ENCODE assay signal across 25 mouse cellular contexts in the genomic region with DNA sequence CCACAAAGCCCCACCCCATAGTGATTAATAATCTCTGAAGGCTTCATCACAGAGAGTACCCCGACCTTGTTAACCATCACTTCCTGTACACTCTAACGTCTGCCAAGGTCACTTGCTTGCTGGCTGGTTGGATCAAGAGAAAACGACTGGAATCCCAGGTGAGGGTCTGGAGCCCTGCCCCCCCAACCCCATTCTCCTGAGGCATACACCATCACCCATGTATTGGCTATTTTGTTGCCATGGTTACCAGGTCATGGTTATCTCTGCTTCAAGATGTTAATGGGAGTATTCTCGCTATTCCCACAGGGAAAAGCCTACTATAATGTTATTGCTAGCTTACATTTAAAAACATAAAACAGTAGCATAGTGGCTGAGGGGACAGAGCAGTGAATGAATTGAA. TPM values are rescaled to one million over a fixed set of nuclear protein-coding genes. Genes with fewer than 3 reads are reported as not detected.
DNase-seq lines count a peak whose midpoint lies in the region; ATAC-seq and TF ChIP-seq lines count a peak whose summit lies in the region.
"Had no signal": no experiment of that assay in that cellular context is flagged by ENCODE, and none has a peak within 500 bp of the region (broad histone marks: within the 10 kb centered on the region; RNA-seq: fewer than 3 reads in every experiment).

No protein-coding gene starts in this region.

- TF ChIP-seq CTCF in hindbrain, postnatal 0 days (IDR thresholded peaks at IDR 0.05; ENCODE audit: low read depth), result no peak
- TF ChIP-seq CTCF in midbrain, postnatal 0 days (IDR thresholded peaks at IDR 0.05), result no peak

- no peak overlapping the region for H3K9ac ChIP-seq in hindbrain, embryonic 12.5 days
- H3K9ac ChIP-seq in midbrain, embryonic 14.5 days (replicated peaks; ENCODE audit: low read length), result no peak overlapping the region
- no peak overlapping the region for H3K9ac ChIP-seq in hindbrain, postnatal 0 days (replicated peaks; ENCODE audit: low read length)
- no peak overlapping the region for H3K9ac ChIP-seq in midbrain, postnatal 0 days (replicated peaks; ENCODE audit: low read length, poor library complexity, severe bottlenecking)
- H3K9ac ChIP-seq: embryonic facial prominence, embryonic 15.5 days; forebrain, embryonic 15.5 days; heart, embryonic 15.5 days had no signal

- no peaks in the 10 kb centered on the region for H3K27me3 ChIP-seq in hindbrain, embryonic 12.5 days
- peaks cover 3% of the 10 kb centered on the region; the same call in 1 of the 2 replicates for H3K27me3 ChIP-seq in hindbrain, embryonic 10.5 days (ENCODE audit: insufficient read depth, poor library complexity, severe bottlenecking)
- no peaks in the 10 kb centered on the region for H3K27me3 ChIP-seq in midbrain, embryonic 14.5 days (ENCODE audit: control insufficient read depth, insufficient read depth, low read length)
- H3K27me3 ChIP-seq in midbrain, embryonic 10.5 days (ENCODE audit: low read depth, poor library complexity, severe bottlenecking), result no peaks in the 10 kb centered on the region; the same call in 1 of the 2 replicates
- no peaks in the 10 kb centered on the region for H3K27me3 ChIP-seq in hindbrain, postnatal 0 days (ENCODE audit: insufficient read depth, low read length)
- H3K27me3 ChIP-seq in midbrain, postnatal 0 days (ENCODE audit: insufficient read depth, low read length), result no peaks in the 10 kb centered on the region
- H3K27me3 ChIP-seq: CH12.LX; embryonic facial prominence, embryonic 15.5 days; forebrain, embryonic 15.5 days; heart, embryonic 15.5 days had no signal

- no peak overlapping the region for H3K27ac ChIP-seq in hindbrain, embryonic 12.5 days
- H3K27ac ChIP-seq in hindbrain, embryonic 10.5 days, result no peak overlapping the region
- no peak overlapping the region for H3K27ac ChIP-seq in midbrain, embryonic 14.5 days (replicated peaks; ENCODE audit: low read depth, low read length)
- H3K27ac ChIP-seq in midbrain, embryonic 10.5 days (replicated peaks), result no peak overlapping the region
- no peak overlapping the region for H3K27ac ChIP-seq in hindbrain, postnatal 0 days
- H3K27ac ChIP-seq in midbrain, postnatal 0 days (ENCODE audit: low read depth, low read length), result no peak overlapping the region
- H3K27ac ChIP-seq: embryonic facial prominence, embryonic 15.5 days; forebrain, embryonic 10.5 days; forebrain, embryonic 15.5 days; heart, adult 2 months; heart, embryonic 15.5 days had no signal

- H3K4me3 ChIP-seq in hindbrain, embryonic 12.5 days, result no peak overlapping the region
- H3K4me3 ChIP-seq in hindbrain, embryonic 10.5 days, result no peak overlapping the region
- H3K4me3 ChIP-seq in midbrain, embryonic 14.5 days (replicated peaks; ENCODE audit: low read depth, low read length), result no peak overlapping the region
- H3K4me3 ChIP-seq in midbrain, embryonic 10.5 days, result no peak overlapping the region
- H3K4me3 ChIP-seq in hindbrain, postnatal 0 days (ENCODE audit: low read length), result no peak overlapping the region
- H3K4me3 ChIP-seq in midbrain, postnatal 0 days (ENCODE audit: low read depth, low read length), result no peak overlapping the region
- H3K4me3 ChIP-seq: embryonic facial prominence, embryonic 15.5 days; erythroblast, embryonic 14.5 days; forebrain, embryonic 10.5 days; forebrain, embryonic 15.5 days; heart, adult 2 months; heart, embryonic 15.5 days had no signal

- H3K9me3 ChIP-seq in hindbrain, embryonic 12.5 days (replicated peaks), result no peaks in the 10 kb centered on the region
- no peaks in the 10 kb centered on the region for H3K9me3 ChIP-seq in hindbrain, embryonic 10.5 days
- H3K9me3 ChIP-seq in midbrain, embryonic 14.5 days (ENCODE audit: control insufficient read depth, low read length), result no peaks in the 10 kb centered on the region
- no peaks in the 10 kb centered on the region for H3K9me3 ChIP-seq in midbrain, embryonic 10.5 days (replicated peaks)
- H3K9me3 ChIP-seq in hindbrain, postnatal 0 days (ENCODE audit: low read length), result no peaks in the 10 kb centered on the region
- H3K9me3 ChIP-seq in midbrain, postnatal 0 days (ENCODE audit: low read length), result no peaks in the 10 kb centered on the region
- H3K9me3 ChIP-seq: embryonic facial prominence, embryonic 15.5 days; forebrain, embryonic 10.5 days; forebrain, embryonic 15.5 days; heart, embryonic 15.5 days had no signal

- no peak overlapping the region for H3K4me2 ChIP-seq in hindbrain, embryonic 12.5 days (replicated peaks)
- H3K4me2 ChIP-seq in midbrain, embryonic 14.5 days (ENCODE audit: low read length), result no peak overlapping the region
- no peak overlapping the region for H3K4me2 ChIP-seq in hindbrain, postnatal 0 days (ENCODE audit: low read depth, low read length)
- H3K4me2 ChIP-seq in midbrain, postnatal 0 days (ENCODE audit: low read depth, low read length, poor library complexity, severe bottlenecking), result no peak overlapping the region
- H3K4me2 ChIP-seq: embryonic facial prominence, embryonic 15.5 days; forebrain, embryonic 15.5 days; heart, embryonic 11.5 days; heart, embryonic 15.5 days had no signal

- DNase-seq in hindbrain, embryonic 10.5 days (ENCODE audit: low spot score), result no peak
- DNase-seq in midbrain, embryonic 14.5 days, result peak; percentile 41
- DNase-seq in midbrain, embryonic 10.5 days (ENCODE audit: low spot score), result no peak
- DNase-seq in hindbrain, postnatal 0 days (ENCODE audit: low spot score), result peak; percentile 21
- peak; percentile 32 for DNase-seq in midbrain, postnatal 0 days (ENCODE audit: low spot score)
- no peak for DNase-seq in Muller cell, postnatal 12 days (ENCODE audit: inconsistent ontology term)
- DNase-seq: adrenal gland, adult 2 months; adrenal gland, postnatal 25 days; cerebellum, adult 8-10 months; cerebellum, postnatal 14 days; embryo, embryonic 11 days; gastrocnemius, postnatal 14 days; heart, adult 2 months; heart, postnatal 14 days had no signal

- WGBS in hindbrain, embryonic 12.5 days, result 72% methylated on average over 4 of the region's 4 CpGs
- 80% methylated on average over 4 of the region's 4 CpGs for WGBS in hindbrain, embryonic 10.5 days
- WGBS in midbrain, embryonic 14.5 days, result 79% methylated on average over 4 of the region's 4 CpGs
- WGBS in midbrain, embryonic 10.5 days, result 80% methylated on average over 4 of the region's 4 CpGs
- 68% methylated on average over 4 of the region's 4 CpGs for WGBS in hindbrain, postnatal 0 days
- 69% methylated on average over 4 of the region's 4 CpGs for WGBS in midbrain, postnatal 0 days

- no peaks in the 10 kb centered on the region; the same call in 1 of the 2 replicates for H3K4me1 ChIP-seq in hindbrain, embryonic 12.5 days
- H3K4me1 ChIP-seq in hindbrain, embryonic 10.5 days (replicated peaks), result peaks cover 7% of the 10 kb centered on the region; the same call in 1 of the 2 replicates
- no peaks in the 10 kb centered on the region for H3K4me1 ChIP-seq in midbrain, embryonic 14.5 days (ENCODE audit: control insufficient read depth, insufficient read depth, low read length)
- peaks cover 8% of the 10 kb centered on the region for H3K4me1 ChIP-seq in midbrain, embryonic 10.5 days
- no peaks in the 10 kb centered on the region for H3K4me1 ChIP-seq in hindbrain, postnatal 0 days (ENCODE audit: insufficient read depth, low read length)
- H3K4me1 ChIP-seq in midbrain, postnatal 0 days (ENCODE audit: insufficient read depth, low read length), result peaks cover 2% of the 10 kb centered on the region; the same call in 1 of the 2 replicates
- H3K4me1 ChIP-seq: embryonic facial prominence, embryonic 15.5 days; forebrain, embryonic 15.5 days; heart, embryonic 15.5 days had no signal

- H3K36me3 ChIP-seq in hindbrain, embryonic 12.5 days, result no peaks in the 10 kb centered on the region
- H3K36me3 ChIP-seq in hindbrain, embryonic 10.5 days, result no peaks in the 10 kb centered on the region
- no peaks in the 10 kb centered on the region for H3K36me3 ChIP-seq in midbrain, embryonic 14.5 days (ENCODE audit: control insufficient read depth, insufficient read depth, low read length)
- no peaks in the 10 kb centered on the region for H3K36me3 ChIP-seq in midbrain, embryonic 10.5 days
- no peaks in the 10 kb centered on the region for H3K36me3 ChIP-seq in hindbrain, postnatal 0 days (ENCODE audit: insufficient read depth, low read length)
- no peaks in the 10 kb centered on the region for H3K36me3 ChIP-seq in midbrain, postnatal 0 days (ENCODE audit: insufficient read depth, low read length)
- H3K36me3 ChIP-seq: embryonic facial prominence, embryonic 15.5 days; forebrain, embryonic 10.5 days; forebrain, embryonic 15.5 days; heart, embryonic 15.5 days had no signal

- 0 out of 2 replicates have a peak, but pooled peaks have one; percentile 38 for ATAC-seq in hindbrain, embryonic 12.5 days (ENCODE audit: low FRiP score)
- ATAC-seq in midbrain, embryonic 14.5 days (ENCODE audit: low FRiP score, low TSS enrichment), result no peak
- peak; percentile 51; the same call in 1 of the 2 replicates for ATAC-seq in hindbrain, postnatal 0 days
- peak; percentile 66 for ATAC-seq in midbrain, postnatal 0 days (ENCODE audit: low FRiP score)
- ATAC-seq: forebrain, embryonic 15.5 days; inflammation-experienced regulatory T-cells, adult 6 months had no signal

RNA-seq across cellular contexts. Expression of a gene that starts 48.8 kb away (rescaled TPM):
- polyA plus RNA-seq in hindbrain, embryonic 12.5 days (2016; fragmentation: Nextera tagmentation; extraction: Ambion mirVana), result 0.18 and 0.59 TPM in 2 replicates
- not detected in 2 replicates for polyA plus RNA-seq in hindbrain, embryonic 10.5 days (2016; fragmentation: Nextera tagmentation; extraction: Ambion mirVana)
- 0.36 and 0.55 TPM in 2 replicates for polyA plus RNA-seq in midbrain, embryonic 14.5 days (2014; fragmentation: Nextera tagmentation; extraction: Ambion mirVana)
- polyA plus RNA-seq in midbrain, embryonic 10.5 days (2016; fragmentation: Nextera tagmentation; extraction: Ambion mirVana), result 0.16 TPM in 1 of 2 replicates, not detected in the other
- 0.42 TPM in 1 of 2 replicates, not detected in the other for total RNA-seq in hindbrain, postnatal 0 days (2014; rRNA removed)
- polyA plus RNA-seq in hindbrain, postnatal 0 days (2015; fragmentation: Nextera tagmentation; extraction: Ambion mirVana), result 0.48 and 1.9 TPM in 2 replicates
- total RNA-seq in midbrain, postnatal 0 days (2014; rRNA removed), result 0.14 and 0.22 TPM in 2 replicates
- polyA plus RNA-seq in midbrain, postnatal 0 days (2015; fragmentation: Nextera tagmentation; extraction: Ambion mirVana), result 0.98 and 1.2 TPM in 2 replicates
- total RNA-seq: common myeloid progenitor, adult 5-6 weeks had no signal
- polyA plus RNA-seq: adrenal gland, adult 2 months; embryonic facial prominence, embryonic 11.5 days; erythroblast, embryonic 14.5 days; forebrain, embryonic 10.5 days had no signal

RNA-seq across cellular contexts. Expression of a gene that starts 54.2 kb away (rescaled TPM):
- 8.3 and 10.4 TPM in 2 replicates for polyA plus RNA-seq in hindbrain, embryonic 12.5 days (2016; fragmentation: Nextera tagmentation; extraction: Ambion mirVana)
- polyA plus RNA-seq in hindbrain, embryonic 10.5 days (2016; fragmentation: Nextera tagmentation; extraction: Ambion mirVana), result 4.9 and 7.6 TPM in 2 replicates
- 12.8 and 13.6 TPM in 2 replicates for polyA plus RNA-seq in midbrain, embryonic 14.5 days (2014; fragmentation: Nextera tagmentation; extraction: Ambion mirVana)
- 4.2 and 4.9 TPM in 2 replicates for polyA plus RNA-seq in midbrain, embryonic 10.5 days (2016; fragmentation: Nextera tagmentation; extraction: Ambion mirVana)
- total RNA-seq in hindbrain, postnatal 0 days (2014; rRNA removed), result 39.5 and 44.4 TPM in 2 replicates
- polyA plus RNA-seq in hindbrain, postnatal 0 days (2015; fragmentation: Nextera tagmentation; extraction: Ambion mirVana), result 18.2 and 19.7 TPM in 2 replicates
- total RNA-seq in midbrain, postnatal 0 days (2014; rRNA removed), result 44.3 and 46.4 TPM in 2 replicates
- polyA plus RNA-seq in midbrain, postnatal 0 days (2015; fragmentation: Nextera tagmentation; extraction: Ambion mirVana), result 23.8 and 28.2 TPM in 2 replicates

Comparison
In these comparisons a context has a peak if more than half of its experiments do, and no peak if none do; other contexts are left out.
1. DNase-seq: peak in midbrain, embryonic 14.5 days (single experiment), hindbrain, postnatal 0 days (single experiment) and midbrain, postnatal 0 days (single experiment); none in hindbrain, embryonic 10.5 days (single experiment), midbrain, embryonic 10.5 days (single experiment) and Muller cell, postnatal 12 days (single experiment).